Mouse (Mus musculus) retina, postnatal 1 day (tissue): Measurements from ENCODE around the gene Chrm2.
A peak's percentile ranks its signal among the peaks of the same experiment; 100 is the strongest.

Experiments used
- DNase-seq: peaks from one replicate; pipeline ENCODE4 v3.0.0-alpha.2; 2012

Chrm2 gene

DNA sequence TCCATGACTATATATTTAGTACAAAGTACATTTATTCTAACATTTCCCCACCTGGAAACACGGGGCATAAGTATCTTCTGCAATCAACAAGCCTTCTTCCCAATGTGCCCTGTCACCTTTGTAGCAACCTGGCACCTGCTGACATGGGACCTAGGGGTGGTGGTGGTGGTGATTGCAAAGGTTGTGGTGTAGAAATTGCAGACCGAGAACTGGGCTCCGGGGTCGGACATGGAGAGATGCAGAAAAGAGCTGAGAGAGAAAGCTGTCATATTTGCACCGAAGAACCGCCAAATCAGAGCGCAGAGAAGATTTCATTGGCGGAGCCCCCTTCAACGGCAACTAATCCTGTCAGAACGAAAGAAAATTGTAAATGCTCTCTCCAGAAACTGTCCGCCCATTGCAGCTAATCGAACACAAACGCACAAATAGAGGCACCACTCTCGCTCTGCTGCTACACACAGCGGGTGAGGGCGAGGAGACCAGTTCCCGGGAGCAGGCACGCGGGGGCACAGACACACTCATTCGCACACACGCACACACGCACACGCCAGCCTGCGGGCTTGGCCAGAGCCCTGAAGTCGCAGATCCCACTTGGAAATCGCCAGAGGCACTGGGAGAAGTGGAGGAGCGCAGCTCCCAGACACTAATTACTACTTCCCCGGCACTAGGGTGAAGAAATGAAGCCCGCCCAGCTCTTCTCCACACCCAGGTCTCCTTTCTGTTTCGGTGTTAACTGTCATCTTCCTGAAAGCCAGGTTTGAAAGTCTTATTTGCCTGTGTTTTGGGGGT lies at the start of gene Chrm2:
TSS of gene Chrm2 (plus strand) at position 473 of the 789 bp plus-strand sequence.
- DNase-seq = peak; percentile 71

DNA sequence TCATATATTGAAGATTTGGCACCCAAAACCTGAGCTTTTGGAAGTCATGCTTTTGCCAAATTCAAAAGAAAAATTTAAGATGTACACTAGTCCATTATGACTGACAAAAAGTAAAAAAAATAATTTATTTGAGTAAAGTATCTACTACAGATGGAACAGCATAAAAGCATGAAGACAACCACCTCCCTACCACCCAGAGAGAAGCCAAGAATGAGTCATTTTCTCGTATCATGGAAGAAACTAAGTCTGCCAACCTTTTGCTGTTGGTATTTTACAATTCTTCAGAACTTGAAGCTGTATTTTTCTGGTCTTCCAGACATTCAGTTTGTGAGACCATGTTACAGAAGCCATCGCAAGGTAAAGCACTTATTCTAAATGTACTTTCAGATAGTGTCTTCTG lies 13.9 kb upstream of the Chrm2 start:
- no peak for DNase-seq

DNA sequence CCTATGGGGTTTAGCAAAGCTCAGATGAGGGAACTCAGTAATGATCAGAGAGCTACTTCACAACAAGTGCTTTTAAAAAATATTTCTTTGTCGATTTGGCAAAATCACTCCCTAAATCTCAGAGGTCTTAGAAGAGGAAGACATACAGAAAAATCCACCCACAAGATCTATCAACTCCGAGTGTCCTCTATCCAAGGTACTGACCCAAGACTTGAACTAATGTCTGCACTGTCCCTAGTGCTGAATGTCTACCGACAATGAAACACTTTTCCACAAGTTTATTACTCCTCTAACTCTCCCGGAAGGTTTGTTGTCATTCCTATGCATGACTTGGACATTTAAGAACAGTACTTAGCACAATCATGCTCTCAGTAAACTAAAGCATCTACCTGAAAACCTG lies 9.9 kb upstream of the Chrm2 start:
- no peak for DNase-seq

DNA sequence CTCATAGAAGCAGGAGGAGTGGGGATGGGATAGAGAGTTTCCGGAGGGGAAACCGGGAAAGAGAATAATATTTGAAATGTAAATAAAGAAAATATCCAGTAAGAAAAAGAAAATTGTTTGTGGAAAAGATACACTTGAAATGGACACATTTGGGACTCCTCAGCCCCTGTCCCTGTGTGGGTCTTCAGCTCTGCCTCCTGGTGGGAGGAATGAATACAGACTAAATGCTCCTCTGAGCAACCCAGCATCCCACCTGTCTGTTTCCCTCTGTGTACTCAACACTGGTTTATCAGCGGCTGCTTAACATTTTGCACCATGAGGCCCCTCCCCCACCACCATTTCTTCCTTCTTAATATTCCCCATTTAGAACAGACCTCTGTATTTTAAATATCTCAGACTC lies 3.8 kb upstream of the Chrm2 start:
- DNase-seq = no peak

DNA sequence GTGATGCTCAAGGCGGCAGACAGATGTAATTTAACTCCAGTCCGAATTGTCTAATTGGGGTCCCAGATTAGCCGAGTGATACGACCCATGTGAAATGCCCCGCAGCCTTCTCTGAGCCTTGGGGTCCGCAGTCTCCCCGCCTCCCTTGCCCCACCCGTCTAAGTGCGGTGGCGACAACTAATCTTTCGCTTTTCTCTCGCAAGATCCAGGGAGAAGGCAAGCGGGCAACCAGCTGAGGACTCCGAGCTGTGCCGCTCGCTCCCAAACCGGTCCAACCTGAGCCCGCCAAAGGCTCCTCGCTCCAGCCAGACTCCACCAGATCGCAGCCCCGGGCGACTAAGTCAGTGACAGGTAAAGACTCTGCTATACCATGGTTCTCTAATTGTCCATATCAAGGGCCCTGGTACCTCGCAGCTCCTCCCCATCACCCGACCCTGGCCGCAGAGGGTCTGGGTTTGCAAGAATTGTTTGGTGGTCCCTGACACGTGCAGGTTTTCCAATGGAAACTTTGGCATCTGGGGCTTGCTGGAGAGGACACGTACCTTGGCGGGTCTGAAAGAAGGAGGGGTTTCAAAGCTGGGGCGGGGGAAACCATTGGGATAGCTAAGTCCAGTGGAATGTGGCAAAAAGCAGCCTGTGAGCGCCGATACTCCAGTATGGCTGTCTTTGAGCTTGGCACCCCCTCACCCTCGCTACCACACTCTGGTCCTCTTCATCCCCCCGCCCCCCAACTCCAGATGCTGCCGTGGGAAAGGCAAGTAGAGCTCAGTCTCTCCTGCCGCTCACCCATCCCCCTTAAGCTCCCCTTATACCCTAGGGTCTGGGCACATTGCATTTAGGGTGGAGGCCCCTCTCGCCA lies 746 bp downstream of the Chrm2 start:
- peak; percentile 55 for DNase-seq

DNA sequence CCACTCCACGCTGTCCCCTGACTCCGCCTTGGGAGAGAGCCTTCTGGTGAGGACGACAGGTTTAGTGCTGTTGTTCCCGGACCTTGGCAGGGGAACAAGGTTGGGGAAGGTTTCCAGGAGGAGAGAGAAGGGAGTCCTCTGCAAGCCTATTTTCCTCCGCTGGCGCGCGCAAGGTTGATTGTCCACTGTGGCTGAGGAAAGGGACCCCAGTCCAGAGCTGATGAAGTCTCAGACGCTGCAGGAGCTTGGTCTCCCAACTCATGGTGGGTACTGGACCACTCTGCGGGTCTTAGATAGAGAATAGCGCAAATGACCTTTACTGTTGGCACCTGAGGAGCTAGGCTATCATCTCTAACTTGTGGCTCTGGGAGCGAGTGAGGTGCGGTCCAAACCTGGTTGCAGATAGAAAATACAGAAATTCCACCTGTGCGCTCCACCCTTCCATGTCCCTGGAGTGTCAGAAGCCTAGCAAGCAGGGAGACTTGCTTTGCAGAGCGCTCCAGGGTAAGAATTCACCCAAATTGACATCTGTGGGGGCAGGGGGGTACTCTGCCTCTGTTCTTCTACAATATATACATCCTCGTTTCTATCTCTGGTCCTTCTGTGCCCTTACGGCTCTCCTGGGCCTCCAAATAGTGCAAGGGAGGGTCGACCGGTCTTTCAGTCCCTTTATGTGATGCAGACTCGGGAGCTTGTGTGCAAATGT lies 1.5 kb downstream of the Chrm2 start:
- peak; percentile 10 for DNase-seq

DNA sequence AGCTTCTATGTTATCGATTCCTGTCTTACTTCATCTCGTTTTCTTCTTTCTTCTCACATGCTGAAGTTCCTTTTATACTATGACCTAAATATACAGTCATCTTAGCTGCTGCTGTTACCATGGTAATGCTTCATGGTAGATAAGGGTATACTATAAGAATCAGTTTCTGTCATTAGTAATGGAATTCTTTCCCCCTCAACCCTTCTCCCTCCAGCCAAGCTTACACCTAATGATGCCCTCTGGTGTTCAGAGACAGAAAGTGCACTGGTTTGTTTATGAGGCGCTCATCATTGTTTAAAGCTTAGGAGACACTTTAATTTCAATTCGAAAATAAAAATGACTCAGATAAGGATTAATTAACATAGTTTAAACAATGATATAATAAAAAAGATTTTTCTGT lies 5.8 kb downstream of the Chrm2 start:
- DNase-seq = peak; percentile 53

DNA sequence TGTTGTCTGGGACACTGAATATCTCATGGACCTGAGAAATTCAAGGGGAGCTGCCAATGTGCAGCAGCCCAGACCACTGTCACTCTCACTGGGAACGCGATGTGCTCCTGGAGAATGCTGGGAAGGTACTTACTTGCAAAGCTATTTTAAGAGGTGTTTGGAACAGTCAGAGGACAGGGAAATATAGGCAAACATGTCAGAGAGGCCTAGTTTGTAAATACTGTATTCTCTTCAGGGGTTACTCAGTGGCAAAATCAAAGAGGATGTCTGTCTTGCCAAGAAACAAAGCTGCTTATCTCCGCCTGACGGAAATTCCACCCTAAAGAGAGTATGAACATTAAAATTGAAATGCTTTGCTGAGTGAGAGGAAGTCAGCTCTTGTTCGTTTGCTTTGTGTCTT lies 17.3 kb downstream of the Chrm2 start:
- DNase-seq = no peak

DNA sequence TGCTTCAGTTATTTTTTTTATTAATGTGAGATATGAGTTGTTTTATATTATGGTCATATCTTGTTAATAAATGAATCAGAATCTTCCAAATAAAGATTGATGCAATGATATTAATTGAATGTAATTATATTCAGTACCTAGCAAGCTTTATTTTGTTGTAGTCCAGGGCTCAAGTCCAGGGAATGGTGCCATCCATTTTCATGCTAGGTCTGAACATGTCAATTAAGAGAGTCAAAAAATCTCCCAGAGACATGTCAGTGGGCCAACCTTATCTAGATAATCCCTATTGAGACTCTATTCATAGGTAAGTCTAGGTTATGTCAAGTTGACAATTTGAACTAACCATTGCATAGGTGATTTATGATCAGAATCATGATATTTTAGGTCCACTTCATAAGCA lies 21.1 kb downstream of the Chrm2 start:
- no peak for DNase-seq

DNA sequence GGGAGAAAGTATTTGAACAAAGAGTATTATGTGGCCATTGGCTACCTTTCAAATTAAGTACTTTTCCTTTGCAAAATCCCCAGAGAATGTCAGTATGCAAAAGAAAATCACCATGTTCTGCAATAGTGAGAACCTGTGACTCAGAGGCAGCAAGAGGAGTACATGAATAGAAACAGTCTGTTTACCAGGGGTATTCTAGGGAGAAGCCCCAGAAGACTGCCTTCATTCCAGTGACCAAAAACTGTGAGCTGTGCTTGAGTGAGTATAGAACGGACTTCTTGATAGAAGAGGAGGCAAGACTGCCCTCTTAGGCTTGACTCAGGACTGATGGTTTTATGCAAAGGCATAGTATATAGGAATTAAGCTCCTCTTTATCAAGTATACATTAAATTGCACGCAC lies 22.2 kb downstream of the Chrm2 start:
- no peak for DNase-seq

DNA sequence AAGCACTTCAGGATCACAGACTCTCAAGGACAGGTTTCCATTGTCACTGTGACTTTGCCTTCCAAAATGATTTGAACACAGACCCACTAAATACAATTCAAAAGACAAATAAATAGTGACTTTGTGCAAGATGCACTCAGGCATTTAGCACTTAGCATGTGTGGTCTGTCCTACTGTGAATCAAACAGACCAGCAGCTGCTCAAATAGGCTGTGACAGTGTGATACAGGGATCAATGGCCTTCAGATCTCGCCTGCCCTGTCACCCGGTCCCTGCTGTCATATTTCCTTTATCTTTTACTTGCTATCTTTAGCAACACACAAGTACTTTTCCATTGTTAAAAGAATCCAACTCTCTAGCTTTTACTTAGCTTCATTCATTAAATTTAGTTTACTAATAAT lies 31.8 kb downstream of the Chrm2 start:
- no peak for DNase-seq

DNA sequence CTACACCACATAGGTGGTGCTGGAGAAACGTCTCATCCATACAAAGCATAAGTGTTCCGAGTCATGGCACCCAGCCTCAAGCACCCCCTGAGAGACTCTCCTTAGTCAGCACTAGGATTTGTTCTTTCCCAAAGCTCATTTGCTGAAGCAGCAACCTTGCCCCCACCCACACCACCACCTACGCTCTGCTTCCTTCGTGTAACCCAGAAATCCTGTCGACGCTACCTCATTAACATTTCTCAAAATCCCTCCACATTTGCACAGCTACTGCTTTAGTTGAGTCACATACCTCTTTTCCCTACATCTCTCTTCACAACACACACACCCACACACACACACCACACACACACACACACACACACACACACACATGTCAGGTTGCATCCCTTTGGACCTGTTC lies 50.1 kb downstream of the Chrm2 start:
- no peak for DNase-seq

DNA sequence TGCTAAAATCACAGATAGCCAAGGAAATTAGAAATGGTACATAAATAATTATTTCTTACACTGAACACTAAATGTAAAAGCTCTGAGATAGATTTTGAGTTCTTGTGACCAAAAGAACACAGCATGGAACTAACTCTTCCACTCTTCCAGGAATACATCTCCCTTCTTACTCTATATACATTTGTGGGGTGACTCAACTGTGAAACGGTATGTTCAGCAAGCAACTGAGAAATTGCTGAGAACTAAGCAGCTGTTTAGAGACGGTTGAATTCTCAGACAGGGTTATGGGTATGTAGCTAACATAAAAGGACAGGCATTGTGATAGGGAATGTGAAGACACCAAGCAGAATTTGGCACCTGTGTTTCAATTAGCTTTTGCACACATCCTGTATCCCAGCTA lies 51.3 kb downstream of the Chrm2 start:
- DNase-seq = no peak

DNA sequence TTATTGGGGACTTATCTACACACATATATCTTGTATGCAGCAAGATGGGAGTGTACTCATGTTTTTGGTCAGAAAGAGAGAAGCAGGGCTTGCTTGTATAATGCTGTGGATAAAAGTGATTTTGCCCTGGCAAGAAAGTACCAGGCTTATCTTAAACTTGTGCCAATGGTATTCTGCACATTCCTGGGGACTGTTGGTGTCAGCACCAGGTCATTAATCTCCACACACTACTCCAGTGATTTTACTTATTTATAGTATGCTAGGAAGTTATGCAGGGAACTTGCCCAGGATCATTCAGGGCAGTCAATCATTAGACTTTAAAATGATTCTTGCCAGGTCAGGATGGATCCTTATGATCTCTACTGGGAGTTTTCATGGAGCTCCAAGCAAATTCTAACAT lies 63.6 kb downstream of the Chrm2 start:
- DNase-seq = no peak

DNA sequence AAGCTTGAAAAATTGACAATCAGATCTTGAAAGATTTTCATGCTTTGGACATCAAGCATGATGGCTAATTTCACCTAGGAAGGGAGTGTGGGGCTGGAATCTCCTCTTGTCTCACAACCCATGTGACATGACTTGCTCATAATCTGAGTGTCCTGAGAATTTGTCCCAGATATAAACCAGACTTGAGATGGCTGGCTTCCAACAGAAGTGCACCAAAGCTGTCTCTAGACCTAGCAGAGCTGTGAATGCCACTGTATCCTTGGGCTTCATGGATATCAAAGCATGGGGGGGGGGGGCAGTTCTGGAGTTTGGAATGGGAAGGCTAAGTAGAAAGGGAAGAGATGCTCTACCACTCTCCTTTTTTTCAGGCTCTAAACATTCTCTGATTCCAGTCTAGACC lies 67.2 kb downstream of the Chrm2 start:
- DNase-seq = no peak

DNA sequence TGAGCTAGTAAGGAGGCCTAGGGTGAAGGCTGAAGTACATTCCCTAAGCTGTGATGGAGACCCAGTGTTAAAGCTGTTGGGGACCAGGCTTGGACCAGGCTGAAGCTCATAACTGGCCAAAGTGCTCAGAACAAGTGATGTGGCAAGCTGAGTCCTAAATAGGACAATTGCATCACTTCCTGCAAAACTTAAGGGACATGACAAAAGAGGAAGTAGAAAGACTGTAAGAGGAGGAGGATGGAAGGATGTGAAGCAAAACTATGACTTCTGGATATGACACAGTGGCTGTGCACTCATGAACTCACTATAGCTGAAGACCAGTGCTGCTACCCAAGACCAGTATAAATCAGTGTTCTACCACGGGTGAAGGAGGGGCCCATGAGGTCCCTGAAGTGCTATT lies 69.1 kb downstream of the Chrm2 start:
- DNase-seq = no peak

DNA sequence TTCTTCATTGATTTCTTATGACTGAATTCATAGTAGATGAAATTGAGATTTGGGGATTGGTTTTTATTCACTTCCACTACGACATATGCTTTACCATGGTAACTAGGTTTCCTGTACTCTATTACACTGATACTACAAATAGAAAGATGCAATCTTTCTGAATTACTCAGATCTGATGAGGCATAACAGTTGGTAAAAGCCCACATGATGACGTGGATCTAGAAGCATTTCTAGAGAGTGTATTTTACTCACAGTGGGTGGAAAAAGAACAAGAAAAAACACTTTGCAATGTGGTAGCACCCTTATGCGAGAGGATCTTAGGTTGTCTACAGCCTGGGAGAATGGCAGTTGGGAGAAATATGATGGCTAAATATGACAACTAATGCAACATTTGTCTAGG lies 76.1 kb downstream of the Chrm2 start:
- DNase-seq = no peak

DNA sequence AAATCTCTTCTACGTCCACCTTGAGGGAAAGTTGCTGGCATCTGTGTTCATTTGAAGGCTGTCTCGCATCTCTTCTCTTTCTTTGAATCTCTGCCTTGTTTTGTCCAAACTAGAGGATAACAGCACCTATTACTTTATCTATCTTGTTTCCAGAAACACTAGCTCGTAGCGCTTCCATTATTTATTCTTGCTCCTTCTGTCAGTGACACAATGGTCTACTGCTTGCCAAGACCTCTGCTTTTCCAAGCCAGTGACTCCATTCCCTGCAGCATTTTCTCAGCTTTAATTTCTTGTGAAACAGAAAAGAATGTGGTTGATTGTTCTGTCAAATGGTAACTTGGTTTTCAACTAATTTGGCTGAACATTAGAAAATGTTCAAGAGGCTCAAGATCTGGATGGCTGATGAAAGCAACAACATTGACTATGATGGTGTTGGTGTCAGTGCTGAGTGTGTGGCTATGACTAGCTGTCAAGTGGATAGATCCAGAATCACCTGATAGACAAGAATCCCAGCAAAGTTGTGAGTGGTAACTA lies 96.3 kb downstream of the Chrm2 start:
- DNase-seq = no peak

DNA sequence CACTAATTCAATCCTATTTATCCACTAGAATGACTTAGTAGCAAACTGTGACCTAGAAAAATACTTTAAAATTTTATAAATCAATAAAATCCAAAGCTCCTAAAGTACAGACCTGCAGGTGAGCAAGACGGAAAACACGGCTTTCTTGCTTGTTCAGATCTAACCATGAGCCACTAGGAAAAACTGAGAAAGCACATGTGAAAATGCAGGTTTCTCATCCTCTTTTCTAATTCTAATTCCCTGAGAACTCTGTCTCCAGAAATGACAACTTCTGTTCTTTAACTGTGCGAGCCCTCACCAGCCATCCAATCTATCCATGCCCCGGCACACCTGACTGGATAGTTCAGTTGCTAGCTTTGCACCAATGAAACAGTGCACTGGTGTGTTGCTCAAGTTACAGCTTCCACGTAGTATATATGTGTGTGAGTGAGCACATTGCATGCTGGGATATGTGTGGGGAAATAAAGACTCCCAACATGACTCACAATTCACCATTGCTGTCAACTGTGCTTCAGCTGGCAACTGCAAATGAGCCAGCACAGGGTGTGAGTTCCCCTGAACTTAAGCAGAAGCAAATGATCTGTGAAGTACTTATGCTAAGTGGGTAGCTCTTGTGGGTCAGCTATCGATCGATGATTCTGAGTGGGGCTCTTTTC lies 119.3 kb downstream of the Chrm2 start:
- DNase-seq = peak; percentile 6

DNA sequence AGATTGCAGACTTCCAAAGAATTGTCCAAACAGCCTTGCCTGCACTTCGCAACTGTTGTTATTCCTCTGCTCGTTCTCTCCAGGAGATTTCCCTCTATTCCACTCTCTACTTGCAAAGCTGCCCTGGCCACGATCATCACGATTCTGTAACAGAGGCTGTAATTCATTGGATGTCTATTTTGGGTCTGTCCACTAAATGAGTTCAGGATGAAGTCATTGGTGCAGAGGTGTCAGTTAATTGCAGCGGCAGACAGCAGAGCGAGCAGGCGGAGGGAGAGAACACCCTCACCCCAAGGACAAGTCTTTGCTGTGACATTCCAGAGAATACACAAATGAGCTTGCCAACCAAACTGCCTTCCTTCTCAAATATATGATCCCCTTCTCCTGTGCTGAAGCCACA lies 120.1 kb downstream of the Chrm2 start:
- DNase-seq = peak; percentile 61

DNA sequence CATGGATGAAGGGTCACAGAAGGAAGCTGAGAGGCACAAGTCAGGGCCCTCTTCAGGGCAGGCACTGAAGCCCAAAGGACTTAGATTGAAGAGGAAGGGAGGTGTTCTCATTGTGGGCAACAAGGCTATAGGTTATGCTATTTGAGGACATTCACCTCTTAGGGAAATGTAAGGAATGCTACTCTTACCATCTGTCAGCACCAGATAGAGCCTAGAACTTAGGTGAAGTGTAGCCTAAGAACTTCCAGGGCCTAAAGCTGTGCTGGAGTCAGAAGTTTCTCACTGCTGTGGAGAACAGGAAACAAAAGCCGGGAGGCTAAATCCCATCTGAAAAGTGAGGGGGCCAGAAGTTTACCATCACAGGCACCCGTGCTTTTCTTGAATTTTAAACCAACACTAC lies 120.6 kb downstream of the Chrm2 start:
- DNase-seq = no peak

DNA sequence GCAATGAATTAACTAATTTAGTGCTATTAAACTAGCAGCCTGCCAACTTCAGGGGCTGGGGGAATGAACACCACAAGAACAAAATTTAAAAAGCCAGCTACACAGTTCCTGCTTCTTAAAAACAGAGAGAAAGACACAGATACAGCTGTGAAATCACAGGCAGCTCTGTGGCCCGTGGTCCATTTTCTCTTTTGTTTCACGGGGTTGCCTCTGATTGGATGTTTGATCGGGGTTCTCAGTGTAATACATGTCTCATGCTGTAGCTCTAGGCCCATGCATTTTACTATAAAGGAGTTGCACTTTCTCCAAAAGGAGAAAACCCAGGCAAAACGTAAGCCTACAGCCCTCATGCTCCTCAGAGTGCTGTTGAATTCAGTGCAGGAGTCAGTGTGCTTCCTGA lies 128.6 kb downstream of the Chrm2 start:
- no peak for DNase-seq

DNA sequence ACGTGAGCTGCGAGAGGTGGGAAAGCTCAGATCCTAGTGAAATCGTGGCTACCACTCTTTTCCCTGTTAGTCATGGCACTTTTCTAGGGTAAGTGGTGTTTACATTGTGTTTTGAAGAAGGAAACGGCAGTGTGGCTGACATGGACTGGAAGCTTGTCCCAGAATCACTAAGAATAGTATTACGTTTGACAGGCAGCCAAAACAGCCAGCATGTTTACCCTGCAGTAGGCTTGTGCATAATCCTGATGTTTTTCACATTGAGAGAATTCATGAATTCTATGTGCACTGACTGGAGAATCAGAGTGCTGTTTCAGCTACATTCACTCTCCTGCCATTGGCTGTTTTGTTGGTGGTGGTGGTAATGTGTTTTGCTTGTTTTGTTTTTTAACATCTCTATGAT lies 129.4 kb downstream of the Chrm2 start:
- DNase-seq = no peak
